Mouse (Mus musculus) R1 (cell line): ENCODE results near the gene Snx9.

Experiments used
- DNase-seq: peaks from one replicate; pipeline ENCODE4 v3.0.0-alpha.2; 2018; ENCODE audit warnings: low read depth, low spot score

The Snx9 gene

GRCm38 (mm10) chr17:5924238-5924637 is 83.1 kb downstream of the Snx9 start:
- DNase-seq = no peak

GRCm38 (mm10) chr17:5926710-5927109 is 85.6 kb downstream of the Snx9 start:
- no peak for DNase-seq

- DNase-seq = no peak
Observed at GRCm38 (mm10) chr17:5929031-5929430, 87.9 kb downstream of the Snx9 start.

- no peak for DNase-seq
Observed at GRCm38 (mm10) chr17:5932161-5932560, 91.0 kb downstream of the Snx9 start.

GRCm38 (mm10) chr17:5934554-5935324 is 93.6 kb downstream of the Snx9 start:
- DNase-seq = peak; percentile 88

- no peak for DNase-seq
Observed at GRCm38 (mm10) chr17:5935680-5936079, 94.6 kb downstream of the Snx9 start.

GRCm38 (mm10) chr17:5936276-5936675 is 95.1 kb downstream of the Snx9 start:
- DNase-seq = no peak

- no peak for DNase-seq
Observed at GRCm38 (mm10) chr17:5937441-5937840, 96.3 kb downstream of the Snx9 start.

GRCm38 (mm10) chr17:5939871-5940270 is 98.7 kb downstream of the Snx9 start:
- DNase-seq = no peak

GRCm38 (mm10) chr17:5940792-5941191 is 99.7 kb downstream of the Snx9 start:
- peak; percentile 83 for DNase-seq

- peak; percentile 38 for DNase-seq
Observed at GRCm38 (mm10) chr17:5941230-5942043, 100.3 kb downstream of the Snx9 start, which contains the start of gene Synj2. Synj2 (plus strand) TSS chr17:5941280.

- no peak for DNase-seq
Observed at GRCm38 (mm10) chr17:5942156-5942555, 101.0 kb downstream of the Snx9 start.

- DNase-seq = no peak
Observed at GRCm38 (mm10) chr17:5943053-5943452, 101.9 kb downstream of the Snx9 start.

GRCm38 (mm10) chr17:5947039-5947438 is 105.9 kb downstream of the Snx9 start:
- no peak for DNase-seq

- no peak for DNase-seq
Observed at GRCm38 (mm10) chr17:5952455-5952854, 111.3 kb downstream of the Snx9 start.

GRCm38 (mm10) chr17:5956350-5957000 is 115.3 kb downstream of the Snx9 start:
- DNase-seq = no peak

- no peak for DNase-seq
Observed at GRCm38 (mm10) chr17:5957097-5957496, 116.0 kb downstream of the Snx9 start.

GRCm38 (mm10) chr17:5958229-5958628 is 117.1 kb downstream of the Snx9 start:
- DNase-seq = no peak

GRCm38 (mm10) chr17:5958636-5959035 is 117.5 kb downstream of the Snx9 start:
- DNase-seq = peak; percentile 85

- DNase-seq = peak; percentile 70
Observed at GRCm38 (mm10) chr17:5959096-5959495, 118.0 kb downstream of the Snx9 start.

- no peak for DNase-seq
Observed at GRCm38 (mm10) chr17:5959802-5960201, 118.7 kb downstream of the Snx9 start.

- DNase-seq = peak; percentile 39
Observed at GRCm38 (mm10) chr17:5963766-5964165, 122.6 kb downstream of the Snx9 start.
